Mouse (Mus musculus): Measurements from ENCODE around the gene Csf2ra. TPM values are rescaled to one million over a fixed set of nuclear protein-coding genes. Genes with fewer than 3 reads are reported as not detected.
"Not testable (repeated sequence)": the region's sequence is repeated elsewhere in the genome, so short reads cannot be mapped to it uniquely, and the experiment has no call there.

Csf2ra gene
- polyA plus RNA-seq, 1 experiment from 2014 or later: 35.8 TPM

- DNase-seq (peak; percentile 33), ATAC-seq (ENCODE audit: low FRiP score, low TSS enrichment) (no peak)
- H3K4me2 ChIP-seq (ENCODE audit: low read length): no peak overlapping the region
- H3K4me3 ChIP-seq (replicated peaks; ENCODE audit: low read depth, low read length): no peak overlapping the region
- H3K27ac ChIP-seq (replicated peaks; ENCODE audit: low read depth, low read length): no peak overlapping the region
- no peaks in the 10 kb centered on the region for H3K27me3 ChIP-seq (ENCODE audit: control insufficient read depth, insufficient read depth, low read length)
- H3K9me3 ChIP-seq (ENCODE audit: control insufficient read depth, low read length): no peaks in the 10 kb centered on the region
- H3K36me3 ChIP-seq (ENCODE audit: control insufficient read depth, insufficient read depth, low read length): no peaks in the 10 kb centered on the region
- 87% methylated on average over 1 of the region's 1 CpGs for WGBS
- no peaks in the 10 kb centered on the region for H3K4me1 ChIP-seq (ENCODE audit: control insufficient read depth, insufficient read depth, low read length)
- H3K9ac ChIP-seq (replicated peaks; ENCODE audit: low read length): no peak overlapping the region
Observed at GRCm38 (mm10) chr19:61264227-61264626, 36.0 kb upstream of the Csf2ra start.

GRCm38 (mm10) chr19:61261241-61261640 lies 33.0 kb upstream of the Csf2ra start:
- Histone ChIP-seq H3K27me3 (ENCODE audit: control insufficient read depth, insufficient read depth, low read length) (no peaks in the 10 kb centered on the region), H3K4me3 (replicated peaks; ENCODE audit: low read depth, low read length) (no peak overlapping the region), H3K27ac (replicated peaks; ENCODE audit: low read depth, low read length) (no peak overlapping the region), H3K4me1 (ENCODE audit: control insufficient read depth, insufficient read depth, low read length) (no peaks in the 10 kb centered on the region), H3K36me3 (ENCODE audit: control insufficient read depth, insufficient read depth, low read length) (no peaks in the 10 kb centered on the region), H3K9ac (replicated peaks; ENCODE audit: low read length) (no peak overlapping the region), H3K4me2 (ENCODE audit: low read length) (no peak overlapping the region), H3K9me3 (ENCODE audit: control insufficient read depth, low read length) (no peaks in the 10 kb centered on the region)
- ATAC-seq (ENCODE audit: low FRiP score, low TSS enrichment) (no peak), DNase-seq (no peak)
- WGBS: 59% methylated on average over 1 of the region's 1 CpGs

GRCm38 (mm10) chr19:61257733-61258132 lies 29.5 kb upstream of the Csf2ra start:
- H3K4me1 ChIP-seq (ENCODE audit: control insufficient read depth, insufficient read depth, low read length): no peaks in the 10 kb centered on the region
- 93% methylated on average over 18 of the region's 18 CpGs for WGBS
- no peak for ATAC-seq (ENCODE audit: low FRiP score, low TSS enrichment)
- H3K4me3 ChIP-seq (replicated peaks; ENCODE audit: low read depth, low read length): no peak overlapping the region
- H3K36me3 ChIP-seq (ENCODE audit: control insufficient read depth, insufficient read depth, low read length): no peaks in the 10 kb centered on the region
- no peak overlapping the region for H3K4me2 ChIP-seq (ENCODE audit: low read length)
- H3K9ac ChIP-seq (replicated peaks; ENCODE audit: low read length): no peak overlapping the region
- H3K27me3 ChIP-seq (ENCODE audit: control insufficient read depth, insufficient read depth, low read length): no peaks in the 10 kb centered on the region
- DNase-seq: no peak
- H3K27ac ChIP-seq (replicated peaks; ENCODE audit: low read depth, low read length): no peak overlapping the region
- no peaks in the 10 kb centered on the region for H3K9me3 ChIP-seq (ENCODE audit: control insufficient read depth, low read length)

GRCm38 (mm10) chr19:61256166-61256887 lies 28.1 kb upstream of the Csf2ra start:
- Histone ChIP-seq H3K27me3 (ENCODE audit: control insufficient read depth, insufficient read depth, low read length) (no peaks in the 10 kb centered on the region), H3K36me3 (ENCODE audit: control insufficient read depth, insufficient read depth, low read length) (no peaks in the 10 kb centered on the region), H3K27ac (replicated peaks; ENCODE audit: low read depth, low read length) (no peak overlapping the region), H3K4me3 (replicated peaks; ENCODE audit: low read depth, low read length) (no peak overlapping the region), H3K9me3 (ENCODE audit: control insufficient read depth, low read length) (no peaks in the 10 kb centered on the region), H3K4me2 (ENCODE audit: low read length) (no peak overlapping the region), H3K9ac (replicated peaks; ENCODE audit: low read length) (no peak overlapping the region), H3K4me1 (ENCODE audit: control insufficient read depth, insufficient read depth, low read length) (no peaks in the 10 kb centered on the region)
- 92% methylated on average over 7 of the region's 7 CpGs for WGBS
- no peak for ATAC-seq (ENCODE audit: low FRiP score, low TSS enrichment)
- DNase-seq: no peak

- not testable (repeated sequence) for H3K4me3 ChIP-seq (replicated peaks; ENCODE audit: low read depth, low read length); H3K27ac ChIP-seq (replicated peaks; ENCODE audit: low read depth, low read length); H3K4me1 ChIP-seq (ENCODE audit: control insufficient read depth, insufficient read depth, low read length); H3K36me3 ChIP-seq (ENCODE audit: control insufficient read depth, insufficient read depth, low read length); ATAC-seq (ENCODE audit: low FRiP score, low TSS enrichment); H3K27me3 ChIP-seq (ENCODE audit: control insufficient read depth, insufficient read depth, low read length); H3K9ac ChIP-seq (replicated peaks; ENCODE audit: low read length); H3K9me3 ChIP-seq (ENCODE audit: control insufficient read depth, low read length); H3K4me2 ChIP-seq (ENCODE audit: low read length); DNase-seq
- WGBS: 96% methylated on average over 4 of the region's 4 CpGs
Observed at GRCm38 (mm10) chr19:61247334-61247733, 19.1 kb upstream of the Csf2ra start.

GRCm38 (mm10) chr19:61244721-61245436 lies 16.6 kb upstream of the Csf2ra start:
- Histone ChIP-seq H3K4me2 (ENCODE audit: low read length) (no peak overlapping the region), H3K36me3 (ENCODE audit: control insufficient read depth, insufficient read depth, low read length) (no peaks in the 10 kb centered on the region), H3K4me3 (replicated peaks; ENCODE audit: low read depth, low read length) (no peak overlapping the region), H3K27me3 (ENCODE audit: control insufficient read depth, insufficient read depth, low read length) (no peaks in the 10 kb centered on the region), H3K27ac (replicated peaks; ENCODE audit: low read depth, low read length) (no peak overlapping the region), H3K9me3 (ENCODE audit: control insufficient read depth, low read length) (no peaks in the 10 kb centered on the region), H3K9ac (replicated peaks; ENCODE audit: low read length) (no peak overlapping the region), H3K4me1 (ENCODE audit: control insufficient read depth, insufficient read depth, low read length) (no peaks in the 10 kb centered on the region)
- ATAC-seq (ENCODE audit: low FRiP score, low TSS enrichment) (no peak), DNase-seq (no peak)
- WGBS: 78% methylated on average over 5 of the region's 5 CpGs

- no peak overlapping the region for H3K9ac ChIP-seq (replicated peaks; ENCODE audit: low read length)
- H3K36me3 ChIP-seq (ENCODE audit: control insufficient read depth, insufficient read depth, low read length): no peaks in the 10 kb centered on the region
- DNase-seq (no peak), ATAC-seq (ENCODE audit: low FRiP score, low TSS enrichment) (no peak)
- no peaks in the 10 kb centered on the region for H3K27me3 ChIP-seq (ENCODE audit: control insufficient read depth, insufficient read depth, low read length)
- no peaks in the 10 kb centered on the region for H3K9me3 ChIP-seq (ENCODE audit: control insufficient read depth, low read length)
- no peaks in the 10 kb centered on the region for H3K4me1 ChIP-seq (ENCODE audit: control insufficient read depth, insufficient read depth, low read length)
- WGBS: 82% methylated on average over 2 of the region's 2 CpGs
- no peak overlapping the region for H3K4me2 ChIP-seq (ENCODE audit: low read length)
- no peak overlapping the region for H3K4me3 ChIP-seq (replicated peaks; ENCODE audit: low read depth, low read length)
- H3K27ac ChIP-seq (replicated peaks; ENCODE audit: low read depth, low read length): no peak overlapping the region
Observed at GRCm38 (mm10) chr19:61237967-61238366, 9.7 kb upstream of the Csf2ra start.

GRCm38 (mm10) chr19:61234532-61234931 lies 6.3 kb upstream of the Csf2ra start:
- H3K4me3 ChIP-seq (replicated peaks; ENCODE audit: low read depth, low read length): no peak overlapping the region
- no peaks in the 10 kb centered on the region for H3K9me3 ChIP-seq (ENCODE audit: control insufficient read depth, low read length)
- H3K9ac ChIP-seq (replicated peaks; ENCODE audit: low read length): no peak overlapping the region
- ATAC-seq (ENCODE audit: low FRiP score, low TSS enrichment) (no peak), DNase-seq (no peak)
- no peak overlapping the region for H3K27ac ChIP-seq (replicated peaks; ENCODE audit: low read depth, low read length)
- 64% methylated on average over 5 of the region's 5 CpGs for WGBS
- H3K27me3 ChIP-seq (ENCODE audit: control insufficient read depth, insufficient read depth, low read length): no peaks in the 10 kb centered on the region
- H3K4me1 ChIP-seq (ENCODE audit: control insufficient read depth, insufficient read depth, low read length): no peaks in the 10 kb centered on the region
- H3K4me2 ChIP-seq (ENCODE audit: low read length): no peak overlapping the region
- no peaks in the 10 kb centered on the region for H3K36me3 ChIP-seq (ENCODE audit: control insufficient read depth, insufficient read depth, low read length)

All from midbrain, embryonic 14.5 days (tissue).